Mouse (Mus musculus) kidney, embryonic 14.5 days (tissue): ENCODE data around the gene H2-Aa. TPM values are rescaled to one million over a fixed set of nuclear protein-coding genes. Genes with fewer than 3 reads are reported as not detected.
A peak's percentile ranks its signal among the peaks of the same experiment; 100 is the strongest.

Source experiments
- ATAC-seq: fragments of 200-750 bp; cut with Nextera tagmentation; 2 replicates; pipeline ENCODE4 v1.8.0; 2017; ENCODE audit warnings: moderate number of reproducible peaks, mild to moderate bottlenecking, moderate TSS enrichment, moderate library complexity; ENCODE audit not compliant: low FRiP score, low TSS enrichment
- H3K27ac ChIP-seq: fragments of 300-500 bp; sonication (generic); 2 replicates; pipeline ENCODE4 v1.5.1; 2014; ENCODE audit warnings: low read depth, mild to moderate bottlenecking, low read length, moderate library complexity, mixed read lengths
- H3K27me3 ChIP-seq: fragments of 300-500 bp; sonication (generic); 2 replicates; pipeline ENCODE4 v1.6.1; 2014; ENCODE audit warnings: mild to moderate bottlenecking, low read length; ENCODE audit not compliant: control insufficient read depth, insufficient read depth
- H3K36me3 ChIP-seq: fragments of 300-500 bp; sonication (generic); 2 replicates; pipeline ENCODE4 v1.6.1; 2014; ENCODE audit warnings: low read length, mixed read lengths; ENCODE audit not compliant: control insufficient read depth, insufficient read depth
- H3K4me1 ChIP-seq: fragments of 300-500 bp; sonication (generic); 2 replicates; pipeline ENCODE4 v1.6.1; 2014; ENCODE audit warnings: low read length, mixed read lengths; ENCODE audit not compliant: control insufficient read depth, insufficient read depth
- H3K4me2 ChIP-seq: fragments of 300-500 bp; sonication (generic); replicated peaks from 2 replicates; pipeline ENCODE4 v1.6.1; 2014; ENCODE audit warnings: low read depth, mild to moderate bottlenecking, low read length
- H3K4me3 ChIP-seq: fragments of 300-500 bp; sonication (generic); 2 replicates; pipeline ENCODE4 v1.5.1; 2014; ENCODE audit warnings: mild to moderate bottlenecking, low read length
- H3K9ac ChIP-seq: fragments of 300-500 bp; sonication (generic); 2 replicates; pipeline ENCODE4 v1.6.1; 2014; ENCODE audit warnings: low read depth, mild to moderate bottlenecking, low read length, moderate library complexity
- H3K9me3 ChIP-seq: fragments of 300-500 bp; sonication (generic); 2 replicates; pipeline ENCODE4 v1.6.1; 2016; ENCODE audit warnings: low read length; ENCODE audit not compliant: control insufficient read depth
- WGBS: fragments of 180-500 bp; shearing (Covaris S2); extraction: QIAGEN DNeasy Blood & Tissue Kit; methylation state at CpG from one replicate; pipeline ENCODE4 v1.1.7; 2014; 5-methylcytosine and 5-hydroxymethylcytosine counted together
- polyA plus RNA-seq: library from polyadenylated mRNA; unstranded; fragments of >200 nt; fragmentation: Nextera tagmentation; extraction: Ambion mirVana; gene quantifications from 2 replicates; pipeline ENCODE4 v1.2.1, GENCODE M21; 2014

The H2-Aa gene
- polyA plus RNA-seq, 1 experiment from 2014 or later, result 2.7 TPM

GRCm38 (mm10) chr17:34304751-34305150, 17.1 kb upstream of the H2-Aa start:
- no peak overlapping the region for H3K9ac ChIP-seq
- H3K4me1 ChIP-seq, result peaks cover 3% of the 10 kb centered on the region; the same call in 1 of the 2 replicates
- no peak overlapping the region for H3K4me3 ChIP-seq
- 7% methylated on average over 4 of the region's 4 CpGs for WGBS
- ATAC-seq, result peak; percentile 18; the same call in 1 of the 2 replicates
- no peaks in the 10 kb centered on the region for H3K36me3 ChIP-seq
- no peaks in the 10 kb centered on the region for H3K27me3 ChIP-seq
- no peak overlapping the region for H3K4me2 ChIP-seq
- H3K27ac ChIP-seq, result no peak overlapping the region
- H3K9me3 ChIP-seq, result no peaks in the 10 kb centered on the region

DNA sequence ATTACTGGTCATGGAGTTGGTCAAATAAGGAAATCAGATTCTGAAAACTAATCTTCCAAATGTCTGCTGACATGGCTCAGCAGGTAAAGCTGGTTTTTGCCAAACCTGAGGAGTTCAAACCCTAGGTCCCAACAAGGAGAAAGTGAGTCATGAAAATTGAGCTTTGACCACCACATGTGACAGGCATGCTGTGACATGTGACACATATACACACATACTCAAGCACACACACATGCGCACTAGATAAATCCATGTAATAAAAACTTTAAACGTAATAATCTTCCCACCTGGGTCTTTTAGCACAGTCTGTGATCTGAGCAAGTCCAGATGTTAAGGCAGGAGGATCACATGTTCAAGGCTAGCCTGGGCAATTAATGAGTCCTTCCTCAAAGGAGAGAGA, 16.2 kb upstream of the H2-Aa start:
- no peak overlapping the region for H3K9ac ChIP-seq
- H3K27ac ChIP-seq, result no peak overlapping the region
- H3K9me3 ChIP-seq, result no peaks in the 10 kb centered on the region
- H3K4me1 ChIP-seq, result no peaks in the 10 kb centered on the region
- H3K36me3 ChIP-seq, result no peaks in the 10 kb centered on the region
- WGBS, result 89% methylated on average over 2 of the region's 2 CpGs
- H3K4me2 ChIP-seq, result no peak overlapping the region
- no peaks in the 10 kb centered on the region for H3K27me3 ChIP-seq
- ATAC-seq, result no peak
- no peak overlapping the region for H3K4me3 ChIP-seq

DNA sequence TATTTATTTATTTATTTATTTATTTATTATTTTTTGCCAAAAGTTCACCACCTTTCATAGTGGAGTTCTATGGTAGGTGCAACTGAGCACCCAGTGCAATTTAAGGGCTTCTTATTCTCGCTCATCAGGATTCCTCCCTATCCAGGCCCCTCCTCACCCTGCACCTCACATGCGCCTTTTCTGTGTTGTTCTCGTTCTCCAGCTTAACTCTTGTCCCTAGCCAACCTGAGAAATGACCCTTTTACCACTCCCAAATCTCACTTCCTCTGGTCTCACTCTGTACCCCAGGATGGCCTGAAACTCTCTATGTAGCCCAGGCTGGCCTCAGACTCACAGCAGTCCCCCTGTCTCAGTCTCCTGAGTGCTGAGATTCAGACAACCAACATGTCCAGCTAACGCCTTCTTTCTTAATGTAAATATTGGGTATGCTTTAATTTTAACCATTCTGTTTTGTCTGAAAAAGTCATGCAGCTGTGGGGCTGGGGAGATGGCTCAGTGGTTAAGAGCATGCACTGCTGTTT, 14.1 kb upstream of the H2-Aa start:
- Histone ChIP-seq H3K36me3 (no peaks in the 10 kb centered on the region), H3K4me1 (no peaks in the 10 kb centered on the region), H3K4me2 (no peak overlapping the region), H3K9ac (no peak overlapping the region), H3K4me3 (no peak overlapping the region), H3K9me3 (no peaks in the 10 kb centered on the region), H3K27me3 (no peaks in the 10 kb centered on the region), H3K27ac (no peak overlapping the region)
- no peak for ATAC-seq
- 91% methylated on average over 4 of the region's 4 CpGs for WGBS

DNA sequence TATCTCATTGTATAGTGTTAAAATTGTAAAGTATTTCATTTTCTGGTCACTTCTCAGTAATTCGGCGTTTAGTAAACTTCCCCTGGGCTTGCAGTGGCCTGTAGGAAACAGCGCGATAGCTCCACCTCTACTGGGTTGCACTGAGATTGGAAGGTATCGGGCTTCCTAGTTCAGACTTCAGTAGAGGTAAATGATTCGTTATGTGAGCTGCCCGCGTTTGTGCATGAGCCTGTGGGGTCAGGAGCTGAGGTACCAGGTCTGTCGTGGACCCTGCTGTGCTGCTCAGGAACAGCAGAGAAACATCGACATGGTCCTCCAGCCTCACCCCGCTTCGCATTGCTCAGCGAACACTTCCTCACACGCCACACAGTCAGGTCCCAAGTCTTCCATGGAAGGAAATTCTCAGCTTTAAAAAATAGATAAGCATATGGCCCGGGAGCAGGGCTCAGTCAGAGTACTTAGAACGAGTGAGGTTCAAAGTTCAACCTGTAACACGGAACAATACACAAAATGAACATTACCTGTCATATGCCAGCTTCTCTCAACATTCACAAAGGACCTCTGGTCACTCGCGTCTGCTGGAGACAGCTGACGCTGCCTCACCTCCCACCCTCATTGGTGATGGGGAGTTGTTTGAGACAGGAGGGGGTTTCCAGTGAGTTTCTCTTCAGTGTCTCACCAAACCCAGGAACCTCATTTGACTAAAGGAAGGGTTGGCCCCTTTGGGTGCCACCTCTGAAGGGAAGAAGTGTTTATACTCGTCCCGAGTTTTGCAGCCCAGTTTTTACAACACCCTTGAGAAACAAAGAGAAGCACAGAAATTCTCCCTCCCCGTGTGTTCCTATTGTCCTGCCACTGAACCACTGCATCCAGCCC, 13.3 kb upstream of the H2-Aa start:
- Histone ChIP-seq H3K27ac (no peak overlapping the region), H3K9me3 (no peaks in the 10 kb centered on the region), H3K4me2 (no peak overlapping the region), H3K36me3 (no peaks in the 10 kb centered on the region), H3K9ac (no peak overlapping the region), H3K4me3 (no peak overlapping the region), H3K27me3 (no peaks in the 10 kb centered on the region), H3K4me1 (no peaks in the 10 kb centered on the region)
- no peak for ATAC-seq
- 74% methylated on average over 23 of the region's 23 CpGs for WGBS

DNA sequence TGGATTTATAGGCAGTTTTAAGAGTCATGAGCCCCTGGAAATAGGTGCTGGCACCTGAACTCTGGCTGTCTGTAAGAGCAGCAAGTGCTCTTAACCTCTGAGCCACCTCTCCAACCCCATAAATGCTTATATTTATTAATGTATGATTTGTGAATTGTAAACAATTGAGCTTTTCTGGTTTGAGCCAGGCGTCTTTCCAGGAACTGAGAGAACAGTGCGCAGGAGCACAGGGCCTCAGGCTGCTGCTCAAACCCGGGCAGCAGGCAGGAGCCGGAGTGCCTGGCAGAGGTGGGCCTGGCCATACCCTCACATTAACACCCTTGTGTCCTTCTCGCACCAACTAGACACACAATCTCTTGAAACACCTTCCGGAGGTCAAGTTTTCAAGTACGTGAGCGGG, 12.4 kb upstream of the H2-Aa start:
- Histone ChIP-seq H3K36me3 (no peaks in the 10 kb centered on the region), H3K9ac (no peak overlapping the region), H3K27ac (no peak overlapping the region), H3K4me3 (no peak overlapping the region), H3K9me3 (no peaks in the 10 kb centered on the region), H3K4me2 (no peak overlapping the region), H3K4me1 (no peaks in the 10 kb centered on the region), H3K27me3 (no peaks in the 10 kb centered on the region)
- WGBS, result 83% methylated on average over 8 of the region's 8 CpGs
- ATAC-seq, result no peak

GRCm38 (mm10) chr17:34299356-34299755, 11.7 kb upstream of the H2-Aa start:
- ATAC-seq, result 0 out of 2 replicates have a peak, but pooled peaks have one; percentile 6
- Histone ChIP-seq H3K4me3 (no peak overlapping the region), H3K27ac (no peak overlapping the region), H3K27me3 (no peaks in the 10 kb centered on the region), H3K36me3 (no peaks in the 10 kb centered on the region), H3K4me1 (no peaks in the 10 kb centered on the region), H3K9me3 (no peaks in the 10 kb centered on the region), H3K9ac (no peak overlapping the region), H3K4me2 (no peak overlapping the region)
- 73% methylated on average over 3 of the region's 3 CpGs for WGBS

DNA sequence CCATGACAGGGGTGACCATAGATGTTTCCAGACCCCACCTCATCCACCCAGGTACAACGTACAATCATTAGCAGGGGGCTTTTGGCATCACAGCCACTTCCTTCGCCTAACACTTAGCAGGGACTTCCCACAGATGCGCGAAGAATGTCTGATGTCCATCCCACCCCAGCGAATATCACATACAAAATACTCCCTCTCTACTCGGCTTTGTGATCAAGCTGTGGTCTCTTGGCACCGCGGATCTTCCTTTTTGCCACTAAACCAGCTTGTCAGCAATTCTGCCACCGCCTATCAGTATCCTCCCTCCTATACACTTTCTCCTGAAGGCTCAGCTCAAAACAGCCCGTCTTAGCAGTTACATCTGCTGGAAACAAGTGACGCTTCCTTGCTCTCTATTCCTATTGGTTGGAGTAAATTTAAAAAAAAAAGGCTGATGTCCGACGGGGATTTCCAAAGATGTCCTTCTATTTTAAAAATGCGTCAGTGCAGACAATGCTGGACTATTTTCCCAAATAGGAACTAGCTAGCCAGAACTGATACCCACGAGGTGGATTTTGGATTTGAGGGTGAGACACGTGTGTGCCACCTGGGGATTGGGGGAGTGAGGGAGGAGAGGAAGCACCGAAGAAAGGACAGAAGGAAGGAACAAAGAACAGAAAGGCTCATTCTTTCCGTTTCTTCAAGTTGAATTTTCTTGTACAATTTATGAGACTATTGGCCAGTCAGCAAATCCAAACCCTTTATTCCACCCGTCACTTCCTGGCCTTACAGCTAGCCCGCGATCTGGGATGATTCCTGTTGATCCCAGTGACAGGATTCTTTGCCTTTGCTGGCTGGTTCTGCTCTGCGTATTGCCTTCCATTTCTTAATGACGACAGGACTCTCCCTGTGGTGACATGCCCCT, 8.5 kb upstream of the H2-Aa start:
- H3K4me3 ChIP-seq, result peak overlapping the region; percentile 36
- 19% methylated on average over 23 of the region's 23 CpGs for WGBS
- no peak overlapping the region for H3K9ac ChIP-seq

GRCm38 (mm10) chr17:34295307-34295706, 7.7 kb upstream of the H2-Aa start:
- no peak overlapping the region for H3K9ac ChIP-seq
- H3K4me2 ChIP-seq, result no peak overlapping the region
- H3K36me3 ChIP-seq, result no peaks in the 10 kb centered on the region
- H3K27me3 ChIP-seq, result no peaks in the 10 kb centered on the region
- no peak overlapping the region for H3K4me3 ChIP-seq
- no peaks in the 10 kb centered on the region for H3K4me1 ChIP-seq
- no peaks in the 10 kb centered on the region for H3K9me3 ChIP-seq
- no peak overlapping the region for H3K27ac ChIP-seq
- no peak for ATAC-seq

More for the DNA sequence above, 8.5 kb upstream of the H2-Aa start:
- no peaks in the 10 kb centered on the region for H3K9me3 ChIP-seq
- peak; percentile 76 for ATAC-seq
- no peaks in the 10 kb centered on the region for H3K4me1 ChIP-seq
- H3K4me2 ChIP-seq, result peak overlapping the region; percentile 52
- no peaks in the 10 kb centered on the region for H3K36me3 ChIP-seq
- no peaks in the 10 kb centered on the region for H3K27me3 ChIP-seq
- H3K27ac ChIP-seq, result no peak overlapping the region
